Mouse (Mus musculus): ENCODE results near the gene Crygn.

The Crygn gene

DNA sequence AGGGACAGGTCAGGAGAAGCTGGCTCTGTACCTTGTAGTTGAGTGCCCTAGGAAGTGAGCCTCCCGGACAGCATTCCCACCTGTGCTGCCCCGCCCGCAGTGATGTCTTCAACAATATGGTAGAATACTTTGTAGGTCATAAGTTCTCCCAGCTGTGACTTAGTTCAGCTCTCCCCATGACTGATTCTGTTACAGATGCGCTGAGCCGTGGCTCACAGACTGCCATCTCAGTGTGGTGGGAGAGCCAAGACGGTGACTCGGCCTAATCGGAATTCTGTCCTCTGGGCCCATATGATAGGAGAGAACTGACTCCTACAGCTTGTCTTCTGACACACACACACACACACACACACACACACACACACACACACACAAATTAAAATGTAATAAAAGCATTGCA is 53.2 kb downstream of the Crygn start:
- DNase-seq = no peak

DNA sequence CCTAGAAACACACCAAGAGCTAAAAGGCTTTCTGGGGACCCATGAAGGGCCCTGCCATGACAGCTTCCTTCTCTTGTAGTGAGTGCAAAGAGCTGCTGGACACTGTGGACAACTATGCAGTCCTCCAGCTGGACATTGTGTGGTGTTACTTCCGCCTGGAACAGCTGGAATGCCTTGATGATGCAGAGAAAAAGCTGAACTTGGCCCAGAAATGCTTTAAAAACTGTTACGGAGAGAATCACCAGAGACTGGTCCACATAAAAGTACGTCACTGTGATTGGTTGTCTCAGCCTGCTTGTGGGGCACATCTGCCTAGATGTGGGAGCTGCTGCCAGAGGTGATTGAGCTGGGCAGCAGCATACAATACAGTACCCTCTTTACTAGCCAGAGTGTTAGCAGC is 56.5 kb downstream of the Crygn start:
- no peak for DNase-seq
